Mouse (Mus musculus) olfactory bulb, adult 2 months (tissue): ENCODE measurements around the gene Tmem132b.

Experiments
- CTCF ChIP-seq: fragments of 200-500 bp; IDR thresholded peaks from 2 replicates; pipeline ENCODE4 v1.5.1; 2012; ENCODE audit warnings: low read depth, mild to moderate bottlenecking, low read length, moderate library complexity; ENCODE audit not compliant: insufficient read depth
- POLR2A ChIP-seq: fragments of 200-500 bp; IDR thresholded peaks from 2 replicates; pipeline ENCODE4 v1.6.1; 2012; ENCODE audit warnings: mild to moderate bottlenecking, low read depth, low read length, moderate library complexity; ENCODE audit not compliant: insufficient read depth

- TF ChIP-seq CTCF: no peak
- no peak for TF ChIP-seq POLR2A
These were observed 151.9 kb downstream of the Tmem132b start for GRCm38 (mm10) chr5:125683491-125683890.
